Mouse (Mus musculus): Measurements from ENCODE around the gene Pdcd11.
A peak's percentile ranks its signal among the peaks of the same experiment; 100 is the strongest.

The Pdcd11 gene

DNA sequence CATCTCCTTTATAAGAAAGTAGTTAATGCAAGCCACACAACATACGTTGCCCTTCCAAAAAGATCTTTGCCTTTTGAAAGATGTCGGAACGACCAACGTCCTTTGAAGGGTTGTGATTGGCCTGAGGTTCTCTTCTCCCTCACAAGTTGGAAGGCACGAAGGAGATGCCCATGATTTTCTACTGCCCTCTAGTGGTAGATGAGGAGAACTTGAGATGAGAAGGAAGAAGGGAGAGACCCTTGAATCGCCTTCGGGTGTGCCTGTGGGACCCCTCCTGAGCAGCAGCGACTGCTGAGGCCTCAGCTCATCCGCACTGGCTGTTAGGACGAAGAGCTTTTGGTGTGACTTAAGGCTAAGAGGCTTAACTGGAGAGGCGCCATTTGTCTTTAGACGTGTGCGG, 77.7 kb downstream of the Pdcd11 start:
- peak; percentile 84 for DNase-seq (ENCODE audit: low read depth, low spot score)

GRCm38 (mm10) chr19:47168793-47169412, 78.3 kb downstream of the Pdcd11 start:
- DNase-seq (ENCODE audit: low read depth, low spot score): peak; percentile 97

DNA sequence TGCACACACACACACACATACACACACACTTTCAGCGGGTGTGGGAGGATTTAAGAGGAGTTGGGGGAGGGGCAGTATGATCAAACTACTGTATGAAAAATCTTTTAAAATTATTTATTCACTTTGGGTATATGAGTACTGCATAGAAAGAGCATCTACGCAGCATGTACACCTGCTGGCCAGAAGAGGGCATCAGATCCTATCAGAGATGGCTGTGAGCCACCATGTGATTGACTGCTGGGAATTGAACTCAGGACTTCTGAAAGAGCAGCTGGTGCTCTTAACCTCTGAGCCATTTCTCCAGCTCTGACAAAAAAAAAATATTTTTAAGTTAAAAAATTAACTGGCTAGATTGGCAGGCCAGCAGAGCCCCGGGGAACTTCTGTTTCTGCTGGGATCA, 83.9 kb downstream of the Pdcd11 start:
- peak; percentile 68 for DNase-seq (ENCODE audit: low read depth, low spot score)

GRCm38 (mm10) chr19:47175472-47175871, 84.9 kb downstream of the Pdcd11 start:
- DNase-seq (ENCODE audit: low read depth, low spot score): peak; percentile 40

DNA sequence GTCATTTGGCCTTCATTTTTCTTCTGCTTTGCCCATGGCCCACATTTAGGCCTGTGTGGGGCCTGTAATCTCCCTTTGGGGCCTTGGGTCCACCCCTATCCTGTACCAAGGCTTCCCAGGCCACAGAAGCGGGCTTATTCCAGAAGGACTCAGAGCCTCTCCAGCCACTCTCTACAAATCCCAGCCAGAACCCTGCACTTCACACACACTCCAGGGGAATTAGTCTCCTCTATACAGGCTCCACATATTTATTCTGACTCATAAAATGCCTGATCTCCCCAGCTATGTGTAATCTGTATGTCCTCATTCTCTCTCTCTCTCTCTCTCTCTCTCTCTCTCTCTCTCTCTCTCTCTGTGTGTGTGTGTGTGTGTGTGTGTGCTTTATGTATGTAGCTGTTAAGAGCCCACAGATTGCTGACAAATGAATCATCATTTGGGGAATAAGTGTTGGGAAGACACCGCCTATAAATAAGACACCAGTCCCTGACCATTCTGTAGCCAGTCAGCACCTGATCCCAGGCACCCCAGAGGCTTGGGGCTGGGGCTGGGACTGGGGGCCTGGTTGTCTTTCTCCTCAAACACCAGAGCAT, 86.4 kb downstream of the Pdcd11 start:
- peak; percentile 67 for DNase-seq (ENCODE audit: low read depth, low spot score)

DNA sequence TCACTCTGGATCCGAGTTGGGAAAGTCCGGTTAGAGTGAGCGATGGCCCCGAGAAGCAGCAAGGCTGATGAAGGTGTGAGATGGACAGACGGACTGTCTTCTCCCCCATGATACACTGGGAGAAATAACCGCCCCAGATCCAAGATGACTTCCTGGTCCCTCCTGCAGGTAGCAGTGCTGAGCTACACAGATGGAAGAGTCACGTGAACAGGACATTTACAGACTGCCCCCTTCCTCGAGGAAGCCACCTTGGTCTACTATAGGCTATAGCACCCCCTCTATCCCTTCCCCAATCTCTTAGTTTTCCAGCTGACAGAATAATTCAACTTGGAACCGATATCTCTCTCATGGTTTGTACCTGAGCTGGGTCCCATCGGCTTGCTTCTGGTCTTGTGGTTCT, 87.4 kb downstream of the Pdcd11 start:
- no peak for DNase-seq (ENCODE audit: low read depth, low spot score)

GRCm38 (mm10) chr19:47178431-47179271, 88.1 kb downstream of the Pdcd11 start, which contains the start of gene Neurl1a:
TSS of gene Neurl1a (plus strand) at chr19:47178820.
- no peak for DNase-seq (ENCODE audit: low read depth, low spot score)

DNA sequence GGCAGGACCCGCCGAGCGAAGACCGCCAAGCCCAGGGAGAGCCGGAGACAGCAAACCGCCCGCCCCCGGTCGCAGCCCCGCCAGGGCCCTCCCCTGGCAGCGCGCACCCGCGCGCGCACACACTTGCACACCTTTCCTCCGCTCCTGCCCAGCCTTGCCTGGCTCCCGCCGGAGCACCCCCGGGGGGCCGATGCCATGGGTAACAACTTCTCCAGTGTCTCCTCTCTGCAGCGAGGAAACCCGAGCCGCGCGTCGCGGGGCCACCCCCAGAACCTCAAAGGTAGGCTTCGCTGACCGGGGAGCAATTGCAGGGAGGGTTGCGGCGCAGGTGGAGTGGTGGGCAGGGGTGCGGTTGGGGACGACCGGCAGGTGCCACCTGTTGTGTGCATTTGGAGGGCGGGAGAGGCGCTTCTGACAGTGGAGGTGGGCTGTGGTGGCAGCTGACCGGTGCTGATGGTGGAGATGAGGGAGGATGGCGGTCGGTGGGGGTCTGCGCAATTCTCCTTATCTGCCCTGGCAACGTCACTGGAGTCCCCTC, 88.8 kb downstream of the Pdcd11 start:
- DNase-seq (ENCODE audit: low read depth, low spot score): no peak

- DNase-seq (ENCODE audit: low read depth, low spot score): no peak
Measured at GRCm38 (mm10) chr19:47180011-47180410, 89.4 kb downstream of the Pdcd11 start.
